Mouse (Mus musculus): ENCODE results near the gene Rph3al. TPM values are rescaled to one million over a fixed set of nuclear protein-coding genes. Genes with fewer than 3 reads are reported as not detected.

Rph3al gene
- total RNA-seq, 2 experiments from 2014 or later, result 15.0 to 17.0 TPM

DNA sequence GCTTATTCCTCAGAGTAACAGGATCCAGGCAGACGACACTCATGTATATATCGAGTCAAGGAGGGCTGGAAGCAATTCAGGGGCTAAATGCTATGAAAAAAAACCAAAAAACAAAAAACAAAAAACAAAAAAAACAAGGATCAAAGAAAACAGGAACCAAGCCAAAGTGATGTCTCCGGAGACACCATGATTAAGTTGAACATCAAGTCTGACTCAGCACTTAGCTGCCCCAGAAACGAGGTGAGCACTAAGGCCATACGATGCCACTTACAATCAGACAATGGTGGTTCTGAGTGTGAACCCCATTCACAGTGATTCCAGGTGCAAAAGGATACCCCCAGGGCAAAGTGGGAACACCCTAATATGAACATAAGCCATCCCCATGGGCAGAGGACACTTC, 13.7 kb upstream of the Rph3al start:
- no peak for DNase-seq (ENCODE audit: low spot score in 2 of 2)

DNA sequence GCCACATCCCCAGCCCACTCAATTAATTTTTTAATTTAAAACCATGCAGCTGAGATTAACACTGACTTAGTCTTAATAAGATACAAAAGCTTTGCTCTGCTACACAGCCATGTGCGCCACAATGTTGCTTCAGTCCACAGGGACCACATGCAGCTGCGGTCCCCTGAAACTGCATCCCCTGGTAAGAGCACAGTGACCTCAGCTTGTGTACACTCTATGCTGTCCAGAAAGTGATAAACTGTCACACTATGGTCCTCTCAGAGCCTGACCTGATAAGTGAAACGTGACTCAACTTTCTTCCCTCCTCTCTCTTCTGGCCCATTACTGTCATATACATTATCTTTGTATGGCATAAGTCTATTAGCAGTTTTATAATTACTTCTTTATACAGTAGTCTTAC, 12.2 kb upstream of the Rph3al start:
- no peak for DNase-seq (ENCODE audit: low spot score in 2 of 2)

DNA sequence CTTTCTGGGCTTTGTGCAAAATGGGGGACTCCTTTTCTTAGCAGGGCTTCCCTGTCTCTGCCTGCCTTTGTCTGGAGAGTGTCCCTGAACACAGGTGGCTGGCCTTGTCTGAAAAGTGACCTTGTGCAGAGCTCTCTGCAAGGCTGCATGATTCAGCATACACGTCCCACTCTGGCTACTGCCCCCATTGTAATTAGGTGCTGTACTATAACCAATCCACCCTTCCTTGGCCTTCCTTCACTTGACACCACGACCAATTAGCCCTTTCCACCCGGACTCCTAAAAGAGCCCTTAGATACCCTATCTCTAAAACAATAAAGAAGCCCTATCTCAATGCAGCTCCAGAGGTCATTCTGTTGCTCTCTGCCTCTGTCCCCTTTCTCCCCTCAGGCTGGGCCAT, 10.6 kb upstream of the Rph3al start:
- no peak for DNase-seq (ENCODE audit: low spot score in 2 of 2)

DNA sequence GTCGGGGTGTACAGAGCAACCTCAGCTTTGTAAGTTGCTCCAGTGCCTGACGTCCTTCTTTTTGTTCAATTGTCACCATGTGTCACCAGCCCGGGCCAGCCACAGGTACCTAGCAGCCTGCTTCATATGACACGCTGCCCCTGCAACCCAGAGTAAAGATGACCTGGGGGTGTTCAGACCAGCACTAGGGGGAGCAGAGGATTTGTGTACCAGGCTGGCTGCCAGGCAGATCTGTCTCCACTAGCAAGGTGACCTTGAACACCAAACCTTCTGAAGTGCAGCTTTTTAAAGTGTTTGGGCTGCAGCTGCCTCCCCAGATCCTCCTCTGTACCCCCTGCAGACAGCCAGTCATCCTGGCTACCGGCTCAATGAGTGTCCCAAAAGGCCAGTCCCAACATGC, 9.0 kb upstream of the Rph3al start:
- no peak for DNase-seq (ENCODE audit: low spot score in 2 of 2)

DNA sequence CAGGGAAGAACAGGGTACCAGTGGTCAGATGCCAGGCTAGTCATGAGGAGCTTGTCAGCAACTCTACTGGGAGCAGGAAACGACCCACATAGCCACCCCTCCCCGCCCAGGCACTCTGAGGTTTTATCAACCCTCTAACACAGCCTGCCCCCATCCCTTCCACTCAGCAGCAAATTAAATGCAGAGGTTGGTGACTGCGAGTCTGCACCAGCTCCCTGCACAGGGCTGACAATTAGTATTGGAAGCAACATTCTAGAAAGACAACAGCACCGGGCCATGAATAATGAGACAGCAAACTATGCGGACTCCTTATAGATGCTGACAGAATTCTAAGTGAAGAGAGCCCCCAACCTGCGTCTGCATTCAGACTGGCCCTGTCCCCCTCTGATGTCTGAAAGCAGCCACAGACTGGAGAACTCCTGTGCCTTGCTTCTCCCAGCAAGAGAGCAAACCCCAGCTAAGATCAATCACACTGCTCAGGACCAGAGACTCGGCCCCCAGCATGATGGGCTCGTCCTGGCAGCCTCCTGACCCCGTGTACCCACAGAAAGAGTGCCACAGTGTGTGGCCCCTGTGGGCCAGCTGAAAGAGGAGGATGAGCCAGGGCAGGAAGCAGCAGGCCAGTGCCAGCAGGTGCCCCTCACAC, 7.7 kb upstream of the Rph3al start:
- no peak for DNase-seq (ENCODE audit: low spot score in 2 of 2)

DNA sequence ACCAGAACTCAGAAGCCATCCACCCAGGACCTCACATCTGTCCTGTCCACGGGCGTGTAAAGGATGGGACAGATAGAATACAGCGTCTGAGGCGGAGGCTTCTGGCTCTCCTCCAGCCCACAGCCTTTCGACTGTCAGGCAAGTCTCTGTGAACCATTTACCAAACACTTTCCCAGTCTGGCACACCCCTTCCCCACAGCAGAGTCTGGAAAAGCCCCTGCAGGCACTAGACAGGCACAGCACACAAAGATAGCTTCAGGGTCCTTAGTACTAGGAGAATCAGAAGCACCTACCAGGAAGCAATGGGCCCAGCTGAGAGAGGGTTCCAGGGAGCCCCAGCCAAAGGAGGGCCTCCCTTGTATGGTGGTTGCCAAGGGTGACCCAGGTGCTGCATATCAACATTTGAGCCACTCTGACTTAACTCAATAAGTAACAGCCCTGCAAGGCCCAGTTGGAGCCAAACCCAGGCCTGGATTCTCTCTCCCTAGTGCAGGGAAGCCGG, 808 bp downstream of the Rph3al start:
- peak in 1 of 2 experiments; percentile 33 for DNase-seq (ENCODE audit: low spot score in 2 of 2)

DNA sequence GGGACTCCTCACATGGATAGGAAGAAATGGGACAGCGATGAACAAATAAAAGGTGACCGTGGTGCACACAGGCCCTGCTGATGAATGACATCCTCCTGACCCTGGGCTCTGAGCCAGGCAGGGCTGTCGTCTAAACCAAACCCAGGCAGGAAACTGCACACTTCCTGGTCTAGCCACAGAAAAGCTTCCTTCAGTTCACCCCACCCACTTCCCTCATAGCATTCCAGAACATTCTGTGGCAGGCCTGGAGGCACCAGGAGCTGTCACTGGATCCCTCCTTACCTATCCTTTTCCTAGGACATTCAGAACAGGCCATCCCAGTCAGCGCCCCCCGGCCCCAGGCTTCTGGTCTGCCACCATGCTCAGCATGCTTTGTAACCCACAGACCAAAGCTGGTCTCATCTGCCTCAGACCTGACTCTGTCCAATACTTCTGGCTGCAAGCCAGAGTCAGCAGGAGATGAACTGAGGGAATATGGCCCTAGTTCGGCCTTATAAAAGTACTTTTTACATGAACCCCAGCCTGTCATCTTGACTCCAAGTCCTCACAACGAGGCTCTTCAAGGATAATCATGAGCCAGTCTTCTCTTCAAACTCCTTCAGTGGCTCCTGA, 2.3 kb downstream of the Rph3al start:
- DNase-seq (ENCODE audit: low spot score in 2 of 2), result peak; percentile 72 to 73

DNA sequence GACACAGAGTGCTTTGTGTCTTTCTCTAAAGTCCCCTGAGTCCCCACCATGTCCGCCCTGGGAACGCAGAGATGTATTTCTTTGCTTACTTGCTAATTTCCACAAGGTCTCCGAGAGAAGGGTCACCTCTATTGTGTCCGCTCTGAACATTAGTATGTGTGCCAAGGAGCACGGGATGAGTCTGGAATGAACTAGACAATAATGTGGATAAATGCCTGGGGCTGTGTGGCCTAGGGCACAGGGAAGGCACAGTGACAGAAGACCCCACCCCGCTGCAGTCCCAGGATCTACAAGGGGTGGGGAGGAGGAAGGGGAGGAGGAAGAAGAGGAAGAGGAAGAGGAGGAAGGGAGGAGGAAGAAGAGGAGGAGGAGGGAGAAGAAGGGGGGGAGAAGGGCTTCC, 3.8 kb downstream of the Rph3al start:
- no peak for DNase-seq (ENCODE audit: low spot score in 2 of 2)

DNA sequence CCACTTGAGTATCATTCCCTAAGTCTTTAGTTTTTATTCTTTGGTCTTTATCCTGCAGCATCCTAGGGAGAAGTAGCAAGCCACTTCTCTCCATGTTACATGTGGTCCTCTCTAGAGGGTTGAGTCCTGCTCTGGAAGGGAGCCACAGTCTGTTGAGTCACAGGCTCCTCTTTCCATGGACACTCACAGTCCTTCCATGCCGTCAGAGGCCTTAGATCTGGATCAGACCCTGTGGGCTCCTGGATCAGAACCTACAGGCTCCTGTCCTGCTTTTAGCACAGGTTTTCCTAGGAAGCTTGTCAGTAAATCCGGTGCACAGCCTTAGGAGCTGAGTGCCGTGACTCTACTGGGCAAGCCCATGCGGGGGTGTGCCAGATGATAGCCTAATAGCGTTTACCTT, 4.9 kb downstream of the Rph3al start:
- no peak for DNase-seq (ENCODE audit: low spot score in 2 of 2)

DNA sequence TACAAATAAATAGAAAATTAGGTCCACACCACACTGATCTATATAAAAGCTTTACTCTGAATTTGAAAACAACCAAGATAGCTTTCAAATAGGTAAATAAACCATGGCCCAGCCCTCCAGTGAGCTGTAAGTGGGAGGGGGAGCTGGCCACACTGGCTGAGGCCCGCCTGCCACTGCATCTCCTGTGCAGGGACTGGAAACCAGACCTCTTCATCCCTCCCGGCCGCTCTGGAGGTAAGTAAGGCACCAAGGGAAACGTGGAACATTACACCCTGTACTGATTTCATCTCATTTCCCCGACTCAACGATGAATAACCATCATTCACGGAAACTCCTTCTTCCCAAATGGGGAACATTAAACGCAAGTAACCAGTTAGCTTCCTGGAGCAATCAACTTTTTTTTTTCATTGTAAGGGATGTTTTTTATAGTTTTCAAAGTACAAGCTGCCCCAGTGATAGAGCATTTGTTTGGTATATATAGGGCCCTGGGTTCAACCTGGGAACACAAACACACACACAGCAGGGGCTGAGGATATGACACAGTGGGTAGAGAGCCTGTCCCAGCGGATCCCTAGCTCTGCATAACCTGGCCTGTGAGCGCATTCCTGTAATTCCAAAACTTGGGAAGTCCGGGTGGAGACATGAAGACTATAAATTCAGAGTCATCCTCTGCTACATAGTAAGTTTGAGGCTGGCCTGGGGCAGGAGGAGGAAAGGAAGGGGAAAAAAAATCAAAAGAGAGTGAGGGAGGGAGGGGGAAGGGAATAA, 7.1 kb downstream of the Rph3al start:
- DNase-seq (ENCODE audit: low spot score in 2 of 2), result no peak

DNA sequence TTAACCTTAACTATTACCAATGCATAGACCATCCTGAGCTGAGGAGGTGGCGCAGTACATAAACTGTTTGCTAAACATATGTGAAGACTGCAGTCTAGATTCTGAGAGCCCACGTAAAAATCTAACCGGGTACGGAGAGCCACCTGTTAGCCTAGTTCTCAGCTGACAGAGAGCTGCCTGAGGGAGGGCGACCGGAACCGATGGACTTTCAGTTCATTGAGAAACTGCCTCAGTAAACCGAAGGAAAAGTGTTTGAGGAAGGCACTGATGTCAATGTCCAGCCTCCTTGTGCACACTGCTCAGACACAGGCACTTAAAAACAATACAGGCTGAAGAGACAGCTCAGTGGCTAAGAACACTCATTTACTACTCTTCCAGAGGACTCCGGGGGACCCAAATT, 8.0 kb downstream of the Rph3al start:
- DNase-seq (ENCODE audit: low spot score in 2 of 2), result no peak

DNA sequence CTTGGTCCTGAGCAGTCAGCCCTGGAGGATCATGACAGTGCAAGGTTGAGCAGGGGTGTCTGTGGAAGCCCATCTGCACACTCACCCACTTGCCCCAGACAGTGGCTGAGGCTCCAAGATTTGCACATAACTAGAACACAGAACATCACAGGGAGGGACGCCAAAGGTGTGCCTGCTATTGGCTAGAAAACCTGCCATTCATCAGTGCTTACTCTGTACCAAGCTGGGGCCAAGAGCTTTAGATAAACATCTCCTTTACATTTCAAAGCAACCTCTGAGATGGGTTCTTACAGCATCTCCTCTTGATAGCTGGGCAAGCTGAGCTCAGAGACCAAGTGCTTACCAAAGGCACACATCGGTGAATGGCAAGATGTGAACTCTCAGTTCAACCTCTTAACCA, 10.3 kb downstream of the Rph3al start:
- DNase-seq (ENCODE audit: low spot score in 2 of 2), result no peak

DNA sequence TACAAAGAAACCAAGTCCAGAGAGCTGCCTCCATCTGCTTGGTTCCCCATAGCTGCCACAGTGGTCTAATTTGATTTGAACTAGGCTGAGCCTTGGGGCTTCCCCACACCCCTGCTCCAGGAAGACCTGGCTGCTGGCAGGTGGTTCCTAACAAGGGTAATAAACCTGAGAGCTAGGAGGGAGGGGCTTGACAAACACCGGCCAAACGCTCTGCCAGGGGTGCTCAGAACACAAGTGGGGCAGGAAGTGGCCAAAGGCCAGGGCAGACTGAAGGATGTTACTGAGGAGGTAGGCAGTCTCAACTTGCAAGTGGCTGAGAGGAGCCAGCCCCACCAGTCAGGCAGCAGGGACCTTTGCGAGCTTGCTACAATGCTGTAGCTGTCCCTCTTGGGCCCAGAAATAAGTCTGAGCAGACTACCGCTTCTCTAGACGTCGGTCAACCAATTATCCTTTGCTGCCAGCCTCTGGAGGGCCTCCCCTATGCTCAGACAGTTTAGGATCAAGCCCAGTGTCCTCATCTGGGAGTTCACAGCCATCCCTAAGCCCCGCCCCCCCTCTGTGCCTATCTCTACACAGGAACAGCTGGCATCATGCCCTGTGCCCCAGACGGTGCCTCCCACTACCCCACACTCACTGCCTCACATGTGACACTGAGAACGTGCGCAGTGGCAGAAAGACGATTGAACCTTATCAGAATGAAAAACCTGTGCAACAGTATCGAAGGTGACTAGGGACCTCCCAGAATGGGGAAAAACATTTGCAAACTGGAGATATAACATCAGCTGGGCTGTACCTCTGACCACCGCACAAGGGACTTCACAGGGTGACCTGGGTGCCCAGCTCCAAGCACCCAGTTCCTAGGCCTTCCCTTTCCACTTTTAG, 11.6 kb downstream of the Rph3al start:
- DNase-seq (ENCODE audit: low spot score in 2 of 2), result no peak

DNA sequence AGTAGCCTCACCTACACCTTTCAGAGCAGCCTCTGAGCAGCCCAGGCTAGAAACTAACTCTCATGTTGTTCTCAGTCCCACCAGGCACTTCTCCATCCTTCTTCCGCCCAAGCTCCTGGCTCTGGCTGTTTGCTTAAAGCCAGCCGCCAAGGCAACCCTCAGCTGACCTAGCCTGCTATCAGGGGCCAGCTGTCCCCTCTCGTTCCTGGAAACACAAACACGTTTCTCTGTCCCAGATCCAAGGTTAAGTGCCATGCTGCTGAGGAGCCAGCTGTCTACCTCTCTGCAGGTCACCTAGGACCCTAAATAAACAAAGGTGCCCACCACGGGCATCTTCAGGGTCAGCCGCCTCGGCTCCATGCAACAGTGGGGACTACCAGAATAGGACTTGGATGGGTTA, 12.4 kb downstream of the Rph3al start:
- no peak for DNase-seq (ENCODE audit: low spot score in 2 of 2)

DNA sequence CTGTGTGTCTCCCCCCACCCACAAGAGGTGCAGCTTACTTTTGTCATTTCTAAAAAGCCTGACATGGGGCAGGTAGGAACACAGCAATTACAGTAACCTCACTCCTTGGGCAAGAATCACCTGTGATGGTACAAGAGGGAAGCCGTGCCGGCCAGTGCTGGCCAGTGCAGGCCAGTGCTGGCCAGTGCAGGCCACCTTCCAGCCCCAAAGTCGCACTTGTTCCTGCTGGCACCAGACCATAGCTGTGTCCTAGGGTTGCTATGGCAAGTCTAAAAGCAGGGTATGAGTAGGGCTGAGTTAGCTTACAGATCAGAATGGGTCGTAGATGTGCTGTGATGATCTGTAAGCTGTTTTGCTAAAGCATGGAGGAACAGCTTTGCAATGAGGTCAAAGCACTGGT, 15.5 kb downstream of the Rph3al start:
- DNase-seq (ENCODE audit: low spot score in 2 of 2), result no peak

DNA sequence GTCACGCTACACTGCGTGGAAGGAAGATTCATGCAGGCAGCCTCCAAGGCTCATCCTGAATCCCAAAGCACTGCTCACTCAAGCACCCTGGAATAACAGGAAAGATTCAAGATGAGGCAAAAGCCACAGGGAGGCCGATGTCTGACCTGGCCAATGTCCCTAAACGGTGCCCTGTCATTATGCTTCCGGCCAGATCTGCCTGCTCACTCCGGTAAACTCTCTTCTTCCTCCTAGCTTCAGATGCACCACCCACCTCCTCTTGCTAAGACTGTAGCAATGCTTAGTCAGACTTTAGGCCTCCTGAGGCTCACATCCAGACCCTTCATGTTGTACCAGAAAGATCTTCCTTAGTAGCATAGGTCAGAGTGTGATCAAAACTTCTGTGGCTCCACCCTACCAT, 19.1 kb downstream of the Rph3al start:
- DNase-seq (ENCODE audit: low spot score in 2 of 2), result no peak

DNA sequence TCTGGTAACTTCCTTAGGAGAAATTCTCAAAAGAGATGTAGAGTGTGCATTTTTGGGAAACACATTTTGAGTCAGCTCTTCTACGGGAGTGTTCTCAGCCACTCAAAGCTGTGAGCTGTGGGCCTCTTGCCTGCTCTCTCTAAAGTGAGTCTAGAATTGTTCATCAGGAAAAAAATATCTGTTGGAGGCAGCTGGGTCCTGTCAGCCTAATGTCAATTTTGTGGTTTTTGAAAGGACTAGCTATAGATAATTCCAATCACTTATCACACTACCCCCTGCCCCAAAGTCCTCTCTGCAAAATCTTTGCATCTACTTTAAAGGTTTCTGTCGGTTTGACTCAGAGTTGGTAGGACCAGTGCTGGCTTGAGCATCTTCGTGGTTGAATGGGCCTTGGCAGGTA, 20.9 kb downstream of the Rph3al start:
- DNase-seq (ENCODE audit: low spot score in 2 of 2), result no peak

DNA sequence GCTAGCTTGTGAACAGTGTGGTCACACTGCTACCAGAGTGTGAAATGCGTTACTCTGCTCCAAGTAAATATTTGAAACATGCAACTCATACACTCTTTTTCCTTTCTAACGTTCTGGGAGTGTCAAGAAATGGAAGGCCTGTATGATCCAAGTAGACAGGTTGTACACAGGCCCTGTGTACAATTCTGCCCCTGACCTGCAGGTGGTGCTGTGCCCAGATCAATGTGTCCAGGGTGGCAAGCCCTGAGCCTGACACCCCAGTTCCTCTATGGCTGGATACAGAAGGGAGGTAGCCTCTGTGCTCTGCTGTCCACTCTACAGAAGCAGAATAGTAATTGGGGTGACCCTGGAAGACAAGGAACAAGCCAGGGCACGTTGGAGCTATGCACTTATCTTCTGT, 24.3 kb downstream of the Rph3al start:
- DNase-seq (ENCODE audit: low spot score in 2 of 2), result peak; percentile 74 to 78

DNA sequence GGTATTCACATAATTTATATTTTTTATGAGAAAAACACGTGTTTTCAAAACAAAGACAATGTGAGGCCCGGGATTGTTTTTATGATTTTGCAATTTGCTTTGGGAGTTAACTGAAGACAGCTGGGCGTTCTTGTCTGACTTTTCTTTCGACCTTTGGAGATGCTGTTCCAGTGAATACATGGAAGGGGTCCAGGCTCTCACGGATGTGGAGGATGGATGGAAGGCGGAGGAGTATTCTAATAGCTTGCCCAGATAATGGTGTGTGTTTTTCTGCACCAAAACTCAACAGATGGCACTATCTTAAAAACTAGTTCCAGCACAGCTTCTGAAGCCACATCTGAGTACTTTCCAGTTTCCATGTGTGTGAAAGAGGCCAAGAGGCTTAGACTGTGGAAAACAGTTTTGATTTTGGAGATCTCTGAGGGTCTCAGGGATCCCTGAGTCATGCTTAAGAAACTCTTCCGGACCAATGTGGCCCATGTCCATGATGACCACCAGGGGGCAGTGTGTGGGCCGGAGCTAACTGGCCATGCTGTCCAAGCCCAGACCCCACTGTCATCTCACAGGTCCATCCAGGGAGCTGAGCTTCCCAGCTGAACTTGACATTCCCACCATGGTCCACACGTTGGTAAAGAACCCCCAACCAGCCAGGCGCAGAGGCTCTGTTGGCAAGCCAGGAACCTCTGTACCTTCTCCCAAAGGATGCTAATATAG, 25.1 kb downstream of the Rph3al start:
- peak; percentile 75 for DNase-seq (ENCODE audit: low spot score in 2 of 2)

DNA sequence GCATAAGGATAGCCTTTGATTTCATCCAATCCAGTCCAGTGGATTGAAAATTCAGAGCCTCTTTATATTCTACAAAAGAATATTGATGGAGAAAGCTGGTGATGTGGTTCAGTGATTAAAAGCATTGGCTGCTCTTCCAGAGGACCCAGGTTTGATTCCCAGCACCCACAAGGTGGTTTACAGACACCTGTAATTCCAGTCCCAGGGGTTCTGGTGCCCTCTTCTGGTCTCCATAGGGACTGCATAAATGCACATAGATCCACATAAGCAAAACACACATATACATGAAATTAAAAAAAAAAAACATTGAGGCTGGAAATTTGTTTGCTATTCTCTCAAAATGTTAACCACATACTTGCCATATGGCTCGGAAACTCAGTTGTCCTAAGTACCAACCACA, 26.3 kb downstream of the Rph3al start:
- DNase-seq (ENCODE audit: low spot score in 2 of 2), result no peak
